Mouse (Mus musculus): ENCODE measurements around the gene Arsg. TPM values are rescaled to one million over a fixed set of nuclear protein-coding genes. Genes with fewer than 3 reads are reported as not detected.

Gene Arsg
- polyA plus RNA-seq, 1 experiment from 2014 or later: 2.4 TPM

- peak; percentile 27 for DNase-seq (ENCODE audit: low spot score)
These were observed 110.8 kb downstream of the Arsg start for GRCm38 (mm10) chr11:109583986-109584385.

GRCm38 (mm10) chr11:109584843-109585713 lies 111.9 kb downstream of the Arsg start:
- DNase-seq (ENCODE audit: low spot score): peak; percentile 83

GRCm38 (mm10) chr11:109586424-109586823 lies 113.2 kb downstream of the Arsg start:
- DNase-seq (ENCODE audit: low spot score): no peak

- DNase-seq (ENCODE audit: low spot score): no peak
These were observed 113.8 kb downstream of the Arsg start for GRCm38 (mm10) chr11:109587019-109587418.

- peak; percentile 25 for DNase-seq (ENCODE audit: low spot score)
These were observed 114.6 kb downstream of the Arsg start for GRCm38 (mm10) chr11:109587638-109588374.

GRCm38 (mm10) chr11:109590012-109590411 lies 116.8 kb downstream of the Arsg start:
- no peak for DNase-seq (ENCODE audit: low spot score)

- DNase-seq (ENCODE audit: low spot score): peak; percentile 68
These were observed 118.3 kb downstream of the Arsg start for GRCm38 (mm10) chr11:109591511-109591910.

- DNase-seq (ENCODE audit: low spot score): no peak
These were observed 120.2 kb downstream of the Arsg start for GRCm38 (mm10) chr11:109593200-109593981.

GRCm38 (mm10) chr11:109594761-109595160 lies 121.6 kb downstream of the Arsg start:
- no peak for DNase-seq (ENCODE audit: low spot score)

- DNase-seq (ENCODE audit: low spot score): no peak
These were observed 125.8 kb downstream of the Arsg start for GRCm38 (mm10) chr11:109598778-109599570.

- no peak for DNase-seq (ENCODE audit: low spot score)
These were observed 134.4 kb downstream of the Arsg start for GRCm38 (mm10) chr11:109607600-109607999.

- no peak for DNase-seq (ENCODE audit: low spot score)
These were observed 135.9 kb downstream of the Arsg start for GRCm38 (mm10) chr11:109608976-109609625.

GRCm38 (mm10) chr11:109610046-109610794 lies 137.0 kb downstream of the Arsg start:
- DNase-seq (ENCODE audit: low spot score): no peak

GRCm38 (mm10) chr11:109610795-109611302 lies 137.7 kb downstream of the Arsg start:
- no peak for DNase-seq (ENCODE audit: low spot score)

- DNase-seq (ENCODE audit: low spot score): peak; percentile 95
These were observed 138.4 kb downstream of the Arsg start, which contains the start of gene Wipi1 for GRCm38 (mm10) chr11:109611303-109612149. Gene Wipi1, minus strand, starts transcription at chr11:109611967.

GRCm38 (mm10) chr11:109612871-109613529 lies 139.8 kb downstream of the Arsg start:
- no peak for DNase-seq (ENCODE audit: low spot score)

GRCm38 (mm10) chr11:109615286-109615685 lies 142.1 kb downstream of the Arsg start:
- no peak for DNase-seq (ENCODE audit: low spot score)

GRCm38 (mm10) chr11:109616352-109616751 lies 143.2 kb downstream of the Arsg start:
- no peak for DNase-seq (ENCODE audit: low spot score)

Measured in thymus, postnatal 0 days (tissue).